Mouse (Mus musculus) ES-Bruce4 (cell line): ENCODE results near the gene Kcne1.

ENCODE experiments used
- CTCF ChIP-seq: IDR thresholded peaks from one replicate; pipeline ENCODE4 v1.8.1; 2011; ENCODE audit warnings: low read depth, low read length
- POLR2A ChIP-seq: IDR thresholded peaks from one replicate; pipeline ENCODE4 v1.8.1; 2011; ENCODE audit warnings: low read length; ENCODE audit not compliant: insufficient read depth

- TF ChIP-seq POLR2A (no peak), CTCF (no peak)
Observed at GRCm38 (mm10) chr16:92401206-92401605, 41.9 kb upstream of the Kcne1 start.
